Mouse (Mus musculus): ENCODE results near the gene 1190002N15Rik.

- TF ChIP-seq CTCF (IDR thresholded peaks at IDR 0.05; ENCODE audit: extremely low read depth, insufficient read depth, insufficient read length, insufficient replicate concordance) (no peak), POLR2A (IDR thresholded peaks at IDR 0.05; ENCODE audit: low read depth, low read length) (no peak)
Observed at GRCm38 (mm10) chr9:94512246-94512645, 25.6 kb downstream of the 1190002N15Rik start.
